Mouse (Mus musculus): ENCODE measurements around the gene Rab7b. TPM values are rescaled to one million over a fixed set of nuclear protein-coding genes. Genes with fewer than 3 reads are reported as not detected.

Rab7b gene
- polyA plus RNA-seq, 1 experiment from 2014 or later = 1.4 TPM

GRCm38 (mm10) chr1:131723549-131723948 lies 35.1 kb downstream of the Rab7b start:
- ATAC-seq (ENCODE audit: low FRiP score, low TSS enrichment) = no peak
- Histone ChIP-seq H3K9me3 (ENCODE audit: control insufficient read depth, low read length) (no peaks in the 10 kb centered on the region), H3K4me1 (ENCODE audit: control insufficient read depth, insufficient read depth, low read length) (no peaks in the 10 kb centered on the region), H3K27me3 (ENCODE audit: control insufficient read depth, insufficient read depth, low read length) (no peaks in the 10 kb centered on the region), H3K36me3 (ENCODE audit: control insufficient read depth, insufficient read depth, low read length) (no peaks in the 10 kb centered on the region), H3K4me3 (ENCODE audit: low read length) (no peak overlapping the region), H3K27ac (ENCODE audit: low read depth, low read length) (no peak overlapping the region), H3K9ac (ENCODE audit: low read depth, low read length) (no peak overlapping the region), H3K4me2 (replicated peaks; ENCODE audit: low read depth, low read length) (no peak overlapping the region)
- 74% methylated on average over 4 of the region's 4 CpGs for WGBS

GRCm38 (mm10) chr1:131726586-131726985 lies 38.1 kb downstream of the Rab7b start:
- Histone ChIP-seq H3K27me3 (ENCODE audit: control insufficient read depth, insufficient read depth, low read length) (no peaks in the 10 kb centered on the region), H3K9ac (ENCODE audit: low read depth, low read length) (no peak overlapping the region), H3K4me1 (ENCODE audit: control insufficient read depth, insufficient read depth, low read length) (no peaks in the 10 kb centered on the region), H3K4me3 (ENCODE audit: low read length) (no peak overlapping the region), H3K27ac (ENCODE audit: low read depth, low read length) (no peak overlapping the region), H3K9me3 (ENCODE audit: control insufficient read depth, low read length) (no peaks in the 10 kb centered on the region), H3K4me2 (replicated peaks; ENCODE audit: low read depth, low read length) (no peak overlapping the region), H3K36me3 (ENCODE audit: control insufficient read depth, insufficient read depth, low read length) (no peaks in the 10 kb centered on the region)
- no peak for ATAC-seq (ENCODE audit: low FRiP score, low TSS enrichment)
- WGBS = 53% methylated on average over 6 of the region's 6 CpGs

GRCm38 (mm10) chr1:131730639-131731437 lies 42.3 kb downstream of the Rab7b start:
- WGBS = 64% methylated on average over 12 of the region's 12 CpGs
- peak; percentile 69 for ATAC-seq (ENCODE audit: low FRiP score, low TSS enrichment)

GRCm38 (mm10) chr1:131733474-131734180 lies 45.1 kb downstream of the Rab7b start:
- H3K27ac ChIP-seq (ENCODE audit: low read depth, low read length) = no peak overlapping the region
- 41% methylated on average over 13 of the region's 13 CpGs for WGBS

More at GRCm38 (mm10) chr1:131730639-131731437, 42.3 kb downstream of the Rab7b start:
- H3K9me3 ChIP-seq (ENCODE audit: control insufficient read depth, low read length) = no peaks in the 10 kb centered on the region
- H3K4me1 ChIP-seq (ENCODE audit: control insufficient read depth, insufficient read depth, low read length) = no peaks in the 10 kb centered on the region
- H3K4me2 ChIP-seq (replicated peaks; ENCODE audit: low read depth, low read length) = no peak overlapping the region
- H3K27me3 ChIP-seq (ENCODE audit: control insufficient read depth, insufficient read depth, low read length) = no peaks in the 10 kb centered on the region
- H3K36me3 ChIP-seq (ENCODE audit: control insufficient read depth, insufficient read depth, low read length) = no peaks in the 10 kb centered on the region
- H3K9ac ChIP-seq (ENCODE audit: low read depth, low read length) = no peak overlapping the region
- H3K4me3 ChIP-seq (ENCODE audit: low read length) = no peak overlapping the region
- no peak overlapping the region for H3K27ac ChIP-seq (ENCODE audit: low read depth, low read length)

GRCm38 (mm10) chr1:131734657-131735273 lies 46.3 kb downstream of the Rab7b start:
- Histone ChIP-seq H3K4me2 (replicated peaks; ENCODE audit: low read depth, low read length) (no peak overlapping the region), H3K9ac (ENCODE audit: low read depth, low read length) (no peak overlapping the region), H3K36me3 (ENCODE audit: control insufficient read depth, insufficient read depth, low read length) (no peaks in the 10 kb centered on the region), H3K27ac (ENCODE audit: low read depth, low read length) (no peak overlapping the region), H3K4me3 (ENCODE audit: low read length) (no peak overlapping the region), H3K4me1 (ENCODE audit: control insufficient read depth, insufficient read depth, low read length) (no peaks in the 10 kb centered on the region), H3K27me3 (ENCODE audit: control insufficient read depth, insufficient read depth, low read length) (no peaks in the 10 kb centered on the region), H3K9me3 (ENCODE audit: control insufficient read depth, low read length) (no peaks in the 10 kb centered on the region)
- WGBS = 94% methylated on average over 6 of the region's 6 CpGs
- no peak for ATAC-seq (ENCODE audit: low FRiP score, low TSS enrichment)

More at GRCm38 (mm10) chr1:131733474-131734180, 45.1 kb downstream of the Rab7b start:
- Histone ChIP-seq H3K4me1 (ENCODE audit: control insufficient read depth, insufficient read depth, low read length) (no peaks in the 10 kb centered on the region), H3K4me3 (ENCODE audit: low read length) (no peak overlapping the region), H3K9ac (ENCODE audit: low read depth, low read length) (no peak overlapping the region), H3K9me3 (ENCODE audit: control insufficient read depth, low read length) (no peaks in the 10 kb centered on the region), H3K27me3 (ENCODE audit: control insufficient read depth, insufficient read depth, low read length) (no peaks in the 10 kb centered on the region), H3K4me2 (replicated peaks; ENCODE audit: low read depth, low read length) (no peak overlapping the region), H3K36me3 (ENCODE audit: control insufficient read depth, insufficient read depth, low read length) (no peaks in the 10 kb centered on the region)
- peak; percentile 51; the same call in 1 of the 2 replicates for ATAC-seq (ENCODE audit: low FRiP score, low TSS enrichment)

- H3K4me2 ChIP-seq (replicated peaks; ENCODE audit: low read depth, low read length) = no peak overlapping the region
- H3K36me3 ChIP-seq (ENCODE audit: control insufficient read depth, insufficient read depth, low read length) = no peaks in the 10 kb centered on the region
- no peaks in the 10 kb centered on the region for H3K9me3 ChIP-seq (ENCODE audit: control insufficient read depth, low read length)
- H3K27ac ChIP-seq (ENCODE audit: low read depth, low read length) = no peak overlapping the region
- no peak overlapping the region for H3K9ac ChIP-seq (ENCODE audit: low read depth, low read length)
- no peaks in the 10 kb centered on the region for H3K4me1 ChIP-seq (ENCODE audit: control insufficient read depth, insufficient read depth, low read length)
- WGBS = 92% methylated on average over 9 of the region's 9 CpGs
- no peaks in the 10 kb centered on the region for H3K27me3 ChIP-seq (ENCODE audit: control insufficient read depth, insufficient read depth, low read length)
- H3K4me3 ChIP-seq (ENCODE audit: low read length) = no peak overlapping the region
- no peak for ATAC-seq (ENCODE audit: low FRiP score, low TSS enrichment)
Measured at GRCm38 (mm10) chr1:131736494-131736893, 48.0 kb downstream of the Rab7b start.

GRCm38 (mm10) chr1:131737269-131737668 lies 48.8 kb downstream of the Rab7b start:
- no peaks in the 10 kb centered on the region for H3K9me3 ChIP-seq (ENCODE audit: control insufficient read depth, low read length)
- no peaks in the 10 kb centered on the region for H3K4me1 ChIP-seq (ENCODE audit: control insufficient read depth, insufficient read depth, low read length)
- no peak overlapping the region for H3K27ac ChIP-seq (ENCODE audit: low read depth, low read length)
- H3K36me3 ChIP-seq (ENCODE audit: control insufficient read depth, insufficient read depth, low read length) = no peaks in the 10 kb centered on the region
- 80% methylated on average over 5 of the region's 5 CpGs for WGBS
- H3K9ac ChIP-seq (ENCODE audit: low read depth, low read length) = no peak overlapping the region
- no peak for ATAC-seq (ENCODE audit: low FRiP score, low TSS enrichment)
- H3K4me3 ChIP-seq (ENCODE audit: low read length) = no peak overlapping the region
- no peak overlapping the region for H3K4me2 ChIP-seq (replicated peaks; ENCODE audit: low read depth, low read length)
- H3K27me3 ChIP-seq (ENCODE audit: control insufficient read depth, insufficient read depth, low read length) = no peaks in the 10 kb centered on the region

GRCm38 (mm10) chr1:131738760-131739159 lies 50.3 kb downstream of the Rab7b start:
- ATAC-seq (ENCODE audit: low FRiP score, low TSS enrichment) = no peak
- H3K4me3 ChIP-seq (ENCODE audit: low read length) = no peak overlapping the region
- no peaks in the 10 kb centered on the region for H3K36me3 ChIP-seq (ENCODE audit: control insufficient read depth, insufficient read depth, low read length)
- no peak overlapping the region for H3K27ac ChIP-seq (ENCODE audit: low read depth, low read length)
- no peaks in the 10 kb centered on the region for H3K4me1 ChIP-seq (ENCODE audit: control insufficient read depth, insufficient read depth, low read length)
- 67% methylated on average over 1 of the region's 1 CpGs for WGBS
- H3K4me2 ChIP-seq (replicated peaks; ENCODE audit: low read depth, low read length) = no peak overlapping the region
- no peak overlapping the region for H3K9ac ChIP-seq (ENCODE audit: low read depth, low read length)
- no peaks in the 10 kb centered on the region for H3K27me3 ChIP-seq (ENCODE audit: control insufficient read depth, insufficient read depth, low read length)
- H3K9me3 ChIP-seq (ENCODE audit: control insufficient read depth, low read length) = no peaks in the 10 kb centered on the region
